Mouse (Mus musculus) kidney, postnatal 4 days (tissue): ENCODE results near the gene Hnrnpa1.
"Not testable (repeated sequence)": the region's sequence is repeated elsewhere in the genome, so short reads cannot be mapped to it uniquely, and the experiment has no call there.

Experiments used
- DNase-seq, 2 experiments: peaks; one replicate each; pipeline ENCODE4 v3.0.0; 2021; ENCODE audit warnings: mixed read lengths in 2 of 2

Gene Hnrnpa1

GRCm38 (mm10) chr15:103241071-103242018 is 1.1 kb downstream of the Hnrnpa1 start:
- not testable (repeated sequence) for DNase-seq

- DNase-seq = peak in 1 of 2 experiments; percentile 21
These were observed 2.7 kb downstream of the Hnrnpa1 start for GRCm38 (mm10) chr15:103242885-103243284.

GRCm38 (mm10) chr15:103245616-103246015 is 5.4 kb downstream of the Hnrnpa1 start:
- no peak for DNase-seq

GRCm38 (mm10) chr15:103247078-103247781 is 7.0 kb downstream of the Hnrnpa1 start:
- DNase-seq = no peak

- DNase-seq = no peak
These were observed 7.7 kb downstream of the Hnrnpa1 start for GRCm38 (mm10) chr15:103247782-103248400.

- DNase-seq = peak; percentile 24 to 40
These were observed 8.4 kb downstream of the Hnrnpa1 start for GRCm38 (mm10) chr15:103248401-103249313.

GRCm38 (mm10) chr15:103249511-103249910 is 9.3 kb downstream of the Hnrnpa1 start:
- not testable (repeated sequence) for DNase-seq

GRCm38 (mm10) chr15:103250195-103250740 is 10.0 kb downstream of the Hnrnpa1 start:
- peak; percentile 82 for DNase-seq

- DNase-seq = no peak
These were observed 11.4 kb downstream of the Hnrnpa1 start for GRCm38 (mm10) chr15:103251595-103251994.

GRCm38 (mm10) chr15:103252660-103253059 is 12.4 kb downstream of the Hnrnpa1 start:
- no peak for DNase-seq

GRCm38 (mm10) chr15:103253352-103253751 is 13.1 kb downstream of the Hnrnpa1 start:
- no peak for DNase-seq

- DNase-seq = peak; percentile 64 to 72
These were observed 14.9 kb downstream of the Hnrnpa1 start for GRCm38 (mm10) chr15:103255169-103255568.

GRCm38 (mm10) chr15:103256210-103256986 is 16.2 kb downstream of the Hnrnpa1 start:
- DNase-seq = no peak

- DNase-seq = peak; percentile 52 to 68
These were observed 17.8 kb downstream of the Hnrnpa1 start, which contains the start of gene Nfe2 for GRCm38 (mm10) chr15:103257790-103258728. Nfe2 (minus strand) TSS chr15:103258403.

- DNase-seq = no peak
These were observed 18.9 kb downstream of the Hnrnpa1 start for GRCm38 (mm10) chr15:103259162-103259561.

- DNase-seq = peak; percentile 29 to 35
These were observed 19.8 kb downstream of the Hnrnpa1 start for GRCm38 (mm10) chr15:103259989-103260388.

GRCm38 (mm10) chr15:103264794-103265193 is 24.6 kb downstream of the Hnrnpa1 start:
- no peak for DNase-seq

GRCm38 (mm10) chr15:103268903-103269302 is 28.7 kb downstream of the Hnrnpa1 start:
- DNase-seq = no peak

GRCm38 (mm10) chr15:103272419-103273279 is 32.4 kb downstream of the Hnrnpa1 start, which contains the start of gene Copz1:
Copz1 (plus strand) TSS chr15:103272714.
- DNase-seq = peak; percentile 95 to 97
